Mouse (Mus musculus) ovary, adult 10 weeks (tissue): Measurements from ENCODE around the gene Cdt1. TPM values are rescaled to one million over a fixed set of nuclear protein-coding genes. Genes with fewer than 3 reads are reported as not detected.

Experiments used
- polyA plus RNA-seq: library from polyadenylated mRNA; stranded (reverse); fragments of 350-450 nt; fragmentation: Illumina TruSeq; extraction: RNeasy Lipid Tissue Mini Kit (QIAGEN cat#74804); gene quantifications from one replicate; pipeline ENCODE4 v1.2.3, GENCODE M21; 2014

The Cdt1 gene
- polyA plus RNA-seq, result 1.8 TPM

DNA sequence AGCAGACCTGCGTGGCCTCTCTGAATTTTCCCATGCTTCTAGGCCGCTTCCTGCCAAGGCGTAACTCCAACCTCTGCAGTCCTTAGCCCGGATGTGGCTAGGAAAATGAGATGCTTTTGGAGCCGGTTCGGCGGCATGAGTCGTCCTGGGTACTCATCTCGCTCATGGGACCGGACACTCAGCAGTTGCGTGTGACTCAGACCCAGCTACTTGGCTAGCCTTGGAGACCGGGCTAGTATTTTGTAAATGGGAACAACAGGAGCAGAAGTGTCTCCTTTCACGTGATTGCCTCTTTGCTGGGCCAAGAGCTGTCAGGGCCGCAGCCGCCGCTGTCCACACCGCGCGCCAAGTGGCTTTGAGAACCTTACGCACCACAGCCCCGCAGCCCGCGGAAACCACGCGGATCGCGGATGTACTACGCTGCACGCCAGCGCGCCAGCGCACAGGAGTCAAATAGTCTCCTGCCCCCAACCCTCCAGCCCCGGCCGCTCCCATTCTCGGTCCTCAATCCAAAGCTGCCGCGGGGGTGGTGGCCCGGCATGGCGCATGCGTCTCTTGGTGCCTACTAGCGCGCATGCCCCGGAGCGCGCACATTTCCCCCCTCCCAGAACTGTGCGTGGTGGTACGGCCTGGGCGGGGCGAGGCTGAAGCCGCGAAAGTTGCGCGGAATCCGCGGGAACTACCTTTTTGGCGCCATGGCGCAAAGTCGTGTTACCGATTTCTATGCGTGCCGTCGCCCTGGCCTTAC, at the start of gene Cdt1:
TSS of gene Cdt1 (plus strand) at position 655 of the 748 bp plus-strand sequence.

DNA sequence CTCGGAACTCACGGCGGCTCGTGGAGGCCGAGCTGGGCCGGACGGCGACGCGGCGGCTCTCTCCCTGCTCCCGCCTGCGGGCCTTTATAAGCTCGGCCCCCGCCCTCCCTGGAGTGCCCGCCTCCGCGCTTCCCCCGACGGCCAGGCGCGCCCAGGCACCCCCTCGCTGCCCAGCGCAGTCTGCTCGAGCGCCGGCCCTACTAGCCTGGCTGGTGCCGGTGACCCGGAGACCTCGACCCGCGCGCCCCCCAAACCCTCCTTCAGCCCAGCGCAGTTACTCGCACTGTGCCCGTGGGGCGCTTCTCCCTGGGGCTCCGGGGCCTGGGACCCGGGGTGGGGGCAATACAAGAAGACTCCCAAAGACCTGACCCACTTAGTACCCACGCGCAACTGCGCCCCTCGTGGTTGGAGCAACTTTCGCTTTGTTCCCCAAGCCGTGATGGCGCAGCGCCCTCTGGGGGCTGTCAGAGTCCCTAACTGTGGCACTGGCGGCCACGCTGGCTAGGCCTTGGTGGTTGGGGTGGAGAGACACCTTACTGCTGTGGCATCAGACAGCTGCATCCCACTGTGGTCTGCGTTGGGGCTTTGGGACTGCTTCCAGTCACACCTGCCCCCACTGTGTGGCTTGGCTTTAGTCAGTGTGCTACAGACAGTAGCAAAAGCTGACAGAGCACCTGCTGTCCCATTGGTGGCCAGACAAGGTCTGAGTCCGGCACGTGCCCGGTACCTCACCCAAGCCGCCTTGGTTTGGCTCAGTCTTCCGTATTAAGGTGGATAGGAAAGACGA, 16.4 kb upstream of the Cdt1 start, which contains the start of gene Piezo1:
TSS of gene Piezo1 (minus strand) at position 65 of the 787 bp plus-strand sequence.

DNA sequence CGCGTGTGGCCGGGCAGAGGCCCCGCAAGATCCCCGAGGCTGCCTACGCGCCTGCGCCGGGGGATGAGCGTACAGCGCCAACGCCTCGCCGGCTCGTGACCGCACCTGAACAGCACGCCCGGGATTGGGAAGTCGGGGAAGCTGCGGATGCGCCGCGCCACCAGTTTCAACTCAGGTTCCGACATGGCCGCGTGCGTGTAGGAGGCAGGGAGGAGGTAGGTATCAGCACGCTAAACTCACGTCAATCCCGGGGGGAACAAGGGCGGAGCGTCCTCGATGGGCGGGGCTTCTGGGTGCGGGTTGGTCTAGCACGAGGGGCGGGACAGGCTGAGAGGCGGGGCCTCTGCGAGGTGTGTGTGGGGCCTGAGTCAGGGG, 8.8 kb downstream of the Cdt1 start, which contains the start of gene Aprt:
TSS of gene Aprt (minus strand) at position 262 of the 375 bp plus-strand sequence.

DNA sequence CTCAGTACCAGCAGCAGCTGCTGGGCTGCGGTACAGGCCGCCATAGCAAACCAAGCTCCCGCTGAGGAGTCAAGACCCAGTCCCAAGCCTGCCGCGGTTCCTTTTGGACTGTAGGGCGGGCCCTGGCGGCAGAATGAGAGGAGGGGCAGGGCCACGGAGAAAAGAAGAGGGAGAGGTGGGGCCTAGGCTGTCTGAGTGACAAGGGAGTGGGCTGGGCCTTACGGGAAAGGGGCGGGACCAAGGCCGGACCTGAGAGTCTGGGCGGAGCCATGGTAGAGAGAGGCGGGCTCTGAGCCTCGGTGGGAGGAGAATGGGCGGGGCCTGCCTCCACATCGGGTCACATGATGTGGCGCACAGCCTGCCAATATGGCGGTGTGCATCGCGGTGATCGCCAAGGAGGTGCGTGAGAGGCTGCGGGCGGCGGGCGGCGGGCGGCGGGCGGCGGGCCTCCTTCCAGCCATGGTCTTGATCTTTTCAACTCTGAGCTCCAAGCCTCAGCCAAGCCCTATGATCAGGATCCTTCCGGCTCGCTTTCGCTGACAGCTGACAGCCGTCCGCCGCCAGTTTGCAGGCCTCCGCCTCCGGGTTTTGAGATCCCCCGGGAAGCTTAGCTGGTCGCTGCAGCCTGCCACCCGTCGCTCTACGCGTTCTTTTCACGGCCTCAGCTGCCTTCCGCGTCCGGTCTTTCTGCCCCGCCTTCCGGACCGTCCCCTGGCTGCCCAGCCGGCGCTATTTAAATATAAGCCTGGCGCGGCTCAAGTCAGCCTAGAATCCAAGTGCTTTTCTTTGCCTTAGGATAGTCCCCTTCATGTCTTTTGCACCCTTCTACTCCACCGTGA, 43.7 kb downstream of the Cdt1 start, which contains the start of the genes Galns and Trappc2l:
TSS of gene Galns (minus strand) at position 169 of the 839 bp plus-strand sequence.
TSS of gene Trappc2l (plus strand) at position 346 of the 839 bp plus-strand sequence.

DNA sequence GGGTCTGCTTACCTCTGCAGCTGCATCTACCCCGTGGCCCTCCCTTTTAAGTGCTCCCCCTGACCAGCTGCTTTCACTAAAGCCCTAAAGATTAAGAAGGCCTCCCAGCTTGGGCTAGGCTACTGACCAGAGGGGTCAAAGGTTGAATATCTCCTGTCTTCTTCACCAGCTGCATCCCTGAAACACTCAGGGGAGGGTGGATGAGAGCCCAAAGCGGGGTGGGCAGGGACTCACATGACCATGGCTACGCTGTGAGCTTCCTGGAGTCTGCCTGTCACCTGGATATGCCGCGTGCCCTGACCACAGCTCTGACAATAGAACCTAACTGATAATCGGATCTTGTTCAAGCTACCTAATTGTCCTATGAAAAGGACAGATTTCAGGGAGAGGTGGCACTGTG, 54.9 kb downstream of the Cdt1 start, which contains the start of gene Pabpn1l:
TSS of gene Pabpn1l (minus strand) at position 13 of the 400 bp plus-strand sequence.

Other genes starting within 250 kb of the Cdt1 start
- gene Trhr2, start 207.3 kb upstream of the Cdt1 start, polyA plus RNA-seq, result not detected
- 14.5 TPM for gene Zc3h18, start 191.4 kb upstream of the Cdt1 start, polyA plus RNA-seq
- not detected for gene Il17c, start 146.0 kb upstream of the Cdt1 start, polyA plus RNA-seq
- gene Cyba, start 135.1 kb upstream of the Cdt1 start, polyA plus RNA-seq, result not detected
- not detected for gene Mvd, start 124.6 kb upstream of the Cdt1 start, polyA plus RNA-seq
- gene Snai3, start 107.3 kb upstream of the Cdt1 start, polyA plus RNA-seq, result not detected
- gene Rnf166, start 92.0 kb upstream of the Cdt1 start, polyA plus RNA-seq, result 22.0 TPM
- not detected for gene Ctu2, start 91.9 kb upstream of the Cdt1 start, polyA plus RNA-seq
- 2.5 TPM for gene Piezo1, start 16.7 kb upstream of the Cdt1 start, polyA plus RNA-seq
- gene Aprt, start 8.9 kb downstream of the Cdt1 start, polyA plus RNA-seq, result not detected
- gene Galns, start 43.4 kb downstream of the Cdt1 start, polyA plus RNA-seq, result 1.1 TPM
- gene Trappc2l, start 43.6 kb downstream of the Cdt1 start, polyA plus RNA-seq, result 2.9 TPM
- not detected for gene Pabpn1l, start 54.7 kb downstream of the Cdt1 start, polyA plus RNA-seq
- 5.8 TPM for gene Cbfa2t3, start 131.1 kb downstream of the Cdt1 start, polyA plus RNA-seq
- 0.34 TPM for gene Acsf3, start 207.5 kb downstream of the Cdt1 start, polyA plus RNA-seq